Mouse (Mus musculus) ES-Bruce4 (cell line): Measurements from ENCODE around the gene Gm21704.
"Not testable (repeated sequence)": the region's sequence is repeated elsewhere in the genome, so short reads cannot be mapped to it uniquely, and the experiment has no call there.

Experiments
- CTCF ChIP-seq: IDR thresholded peaks from one replicate; pipeline ENCODE4 v1.8.1; 2011; ENCODE audit warnings: low read depth, low read length
- EP300 ChIP-seq: IDR thresholded peaks from 2 replicates; pipeline ENCODE4 v1.6.1; 2011; ENCODE audit warnings: low read depth, low read length; ENCODE audit not compliant: insufficient read depth
- POLR2A ChIP-seq: IDR thresholded peaks from one replicate; pipeline ENCODE4 v1.8.1; 2011; ENCODE audit warnings: low read length; ENCODE audit not compliant: insufficient read depth

DNA sequence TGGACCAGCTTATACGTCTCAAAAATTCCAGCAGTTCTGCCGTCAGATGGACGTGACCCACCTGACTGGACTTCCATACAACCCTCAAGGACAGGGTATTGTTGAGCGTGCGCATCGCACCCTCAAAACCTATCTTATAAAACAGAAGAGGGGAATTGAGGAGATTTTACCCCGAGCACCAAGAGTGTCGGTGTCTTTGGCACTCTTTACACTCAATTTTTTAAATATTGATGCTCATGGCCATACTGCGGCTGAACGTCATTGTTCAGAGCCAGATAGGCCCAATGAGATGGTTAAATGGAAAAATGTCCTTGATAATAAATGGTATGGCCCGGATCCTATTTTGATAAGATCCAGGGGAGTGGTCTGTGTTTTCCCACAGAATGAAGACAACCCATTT is 69.3 kb downstream of the Gm21704 start:
- not testable (repeated sequence) for TF ChIP-seq CTCF, POLR2A, EP300
